Mouse (Mus musculus) central nervous system, embryonic 18 days (tissue): ENCODE measurements around the gene Gm11273. TPM values are rescaled to one million over a fixed set of nuclear protein-coding genes. Genes with fewer than 3 reads are reported as not detected.

Experiments
- polyA plus RNA-seq: library from polyadenylated mRNA; depleted of rRNA; stranded (reverse); fragments of >200 nt; gene quantifications from 2 replicates; pipeline ENCODE4 v1.2.3, GENCODE M21; 2012; rRNA removed

Gm11273 gene
- 3.5 and 11.8 TPM in 2 replicates for polyA plus RNA-seq

DNA sequence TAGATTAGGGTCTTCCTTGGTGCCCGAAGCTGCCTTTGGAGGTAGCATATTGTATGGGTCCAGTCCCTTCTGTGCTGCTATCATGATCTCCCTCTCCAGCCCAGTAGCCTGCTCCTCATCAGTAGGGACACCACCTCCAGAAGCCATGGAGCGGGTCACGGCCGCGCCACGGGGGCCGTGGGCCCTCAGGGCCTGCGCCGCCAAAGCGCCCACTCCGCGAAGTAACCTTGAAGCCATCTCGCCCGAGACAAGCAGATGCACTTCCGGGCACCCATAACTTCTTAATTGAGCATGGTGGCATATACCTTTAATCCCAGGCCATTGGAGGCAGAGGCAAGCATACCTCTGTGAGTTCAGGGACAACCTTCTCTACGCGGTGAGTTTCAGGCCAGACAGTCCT, at the start of gene Gm11273:
Gene Gm11273, minus strand, starts transcription at position 237 of the 400 bp plus-strand sequence.

DNA sequence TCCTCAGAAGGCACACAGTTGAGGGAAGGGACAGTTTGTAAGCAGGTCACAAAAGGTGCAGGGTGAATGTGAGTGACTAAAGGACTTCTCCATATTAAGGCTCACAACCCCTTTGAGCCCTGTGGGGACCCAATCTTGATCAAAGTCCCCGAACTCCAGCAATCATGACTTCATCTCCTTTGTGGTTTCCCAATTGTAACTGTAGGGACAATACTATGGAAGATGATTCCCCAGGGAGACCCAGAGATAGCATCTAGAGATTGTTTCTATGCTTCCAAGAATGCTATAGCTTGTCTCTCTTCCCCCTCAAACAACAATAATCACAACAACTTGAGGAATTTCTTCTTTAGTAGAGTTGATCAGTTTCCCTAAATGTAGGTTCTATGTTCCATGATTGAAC, 41.5 kb upstream of the Gm11273 start, which contains the start of gene Olfr1366:
Gene Olfr1366, minus strand, starts transcription at position 101 of the 400 bp plus-strand sequence.

DNA sequence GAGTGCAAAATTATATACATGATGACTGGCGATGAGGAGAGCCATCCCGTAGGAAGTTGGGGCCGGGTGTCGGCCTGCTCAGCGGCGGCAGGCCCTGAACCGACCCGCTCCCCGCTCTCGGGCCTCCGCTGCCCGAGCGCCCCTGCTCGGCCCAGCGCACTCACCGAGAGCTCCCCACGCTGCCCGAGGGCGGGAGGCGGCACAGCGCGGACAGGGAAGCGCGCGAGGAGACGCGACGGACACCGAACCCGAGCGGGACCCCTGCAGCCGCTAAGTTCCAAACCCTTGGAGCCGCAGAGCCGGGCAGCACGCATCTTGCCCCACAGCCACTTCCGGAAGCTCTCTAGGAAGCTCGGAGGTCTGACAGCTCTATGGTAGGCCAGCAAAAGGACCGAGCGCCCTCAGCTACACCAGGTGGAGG, 29.6 kb upstream of the Gm11273 start, which contains the start of gene Zkscan8:
Gene Zkscan8, minus strand, starts transcription at position 340 of the 421 bp plus-strand sequence.

GRCm38 (mm10) chr13:21495080-21495479, 6.1 kb downstream of the Gm11273 start, which contains the start of gene AK157302:
TSS of gene AK157302 (plus strand) at chr13:21495223.

GRCm38 (mm10) chr13:21478759-21479670, 22.2 kb downstream of the Gm11273 start, which contains the start of the genes Zkscan4 and Gm10065:
TSS of gene Zkscan4 (plus strand) at chr13:21478907.
TSS of gene Gm10065 (minus strand) at chr13:21479441.

DNA sequence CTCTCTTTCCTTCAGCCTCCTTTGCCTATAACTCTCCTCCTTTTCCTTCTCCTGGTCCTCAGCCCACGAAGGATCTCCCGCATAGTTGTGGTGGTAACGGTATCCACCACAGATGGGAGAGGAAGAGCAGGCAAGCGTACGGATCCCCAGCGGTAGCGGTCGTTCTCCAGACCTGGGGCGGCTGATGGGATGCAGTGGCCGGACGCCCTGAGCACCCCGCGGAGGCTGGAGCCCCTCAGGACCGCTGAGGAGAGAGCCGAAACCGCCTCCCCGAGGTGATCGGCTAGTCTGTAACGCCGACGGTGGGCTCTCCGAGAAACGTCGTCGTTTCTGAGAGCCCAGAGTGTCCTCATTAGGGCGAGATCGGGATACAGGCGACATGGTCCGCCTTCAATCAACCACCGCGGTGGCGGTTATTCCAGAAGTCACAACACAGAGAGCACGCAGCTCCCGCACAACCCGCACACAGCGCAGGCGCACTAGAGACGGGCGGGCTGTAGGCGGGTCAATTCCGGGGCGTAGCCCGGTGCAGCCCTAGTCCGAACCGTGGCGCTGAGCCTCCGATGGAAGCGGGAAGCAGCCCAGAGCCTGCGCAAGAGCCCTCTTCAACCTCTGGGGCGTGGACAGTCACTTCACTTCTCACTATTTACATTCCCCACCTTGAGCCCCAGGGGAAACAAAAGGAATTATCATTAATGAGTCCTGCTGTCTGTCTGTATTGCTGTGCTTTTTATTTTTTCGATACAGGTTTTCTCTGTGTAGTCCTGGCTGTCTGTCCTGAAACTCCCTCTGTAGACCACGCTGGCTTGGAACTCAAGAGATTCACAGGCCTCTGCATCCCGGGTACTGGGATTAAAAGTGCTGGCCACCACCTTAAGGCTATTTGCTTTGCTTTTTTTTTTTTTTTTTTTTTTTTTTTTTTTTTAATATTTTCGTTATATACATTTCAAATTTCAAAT, 32.9 kb downstream of the Gm11273 start, which contains the start of gene Nkapl:
Gene Nkapl, minus strand, starts transcription at position 449 of the 959 bp plus-strand sequence.

GRCm38 (mm10) chr13:21453449-21453848, 47.8 kb downstream of the Gm11273 start, which contains the start of gene Zscan26:
TSS of gene Zscan26 (minus strand) at chr13:21453730.

Other genes with a start within 250 kb of the Gm11273 start
- 0.05 and 0.06 TPM in 2 replicates for gene Gpx5, start 208.7 kb downstream of the Gm11273 start, polyA plus RNA-seq
- 0.27 and 0.28 TPM in 2 replicates for gene Gpx6, start 189.3 kb downstream of the Gm11273 start, polyA plus RNA-seq
- not detected in 2 replicates for gene Olfr1367, start 154.5 kb downstream of the Gm11273 start, polyA plus RNA-seq
- gene Zscan12, start 138.6 kb downstream of the Gm11273 start, polyA plus RNA-seq = 9.0 TPM in 2 replicates
- gene Zkscan3, start 98.7 kb downstream of the Gm11273 start, polyA plus RNA-seq = 66.5 and 71.3 TPM in 2 replicates
- gene Pgbd1, start 60.4 kb downstream of the Gm11273 start, polyA plus RNA-seq = 3.7 and 4.3 TPM in 2 replicates
- gene Zscan26, start 47.7 kb downstream of the Gm11273 start, polyA plus RNA-seq = 39.3 and 43.0 TPM in 2 replicates
- gene Nkapl, start 32.9 kb downstream of the Gm11273 start, polyA plus RNA-seq = 0.78 and 0.91 TPM in 2 replicates
- 6.5 and 7.1 TPM in 2 replicates for gene Zkscan4, start 22.5 kb downstream of the Gm11273 start, polyA plus RNA-seq
- gene Gm10065, start 22.0 kb downstream of the Gm11273 start, polyA plus RNA-seq = not detected in 2 replicates
- gene AK157302, start 6.2 kb downstream of the Gm11273 start, polyA plus RNA-seq = 0.43 and 0.57 TPM in 2 replicates
- gene Zkscan8, start 29.7 kb upstream of the Gm11273 start, polyA plus RNA-seq = 7.2 and 7.3 TPM in 2 replicates
- gene Olfr1366, start 41.4 kb upstream of the Gm11273 start, polyA plus RNA-seq = not detected in 2 replicates
- not detected in 2 replicates for gene Olfr1535, start 58.5 kb upstream of the Gm11273 start, polyA plus RNA-seq
- not detected in 2 replicates for gene Olfr1364, start 80.3 kb upstream of the Gm11273 start, polyA plus RNA-seq
- gene Olfr1362, start 112.6 kb upstream of the Gm11273 start, polyA plus RNA-seq = not detected in 2 replicates
- not detected in 2 replicates for gene Olfr11, start 141.1 kb upstream of the Gm11273 start, polyA plus RNA-seq
- gene Olfr1361, start 162.0 kb upstream of the Gm11273 start, polyA plus RNA-seq = not detected in 2 replicates
- not detected in 2 replicates for gene Olfr1360, start 176.0 kb upstream of the Gm11273 start, polyA plus RNA-seq
- not detected in 2 replicates for gene Olfr1359, start 196.7 kb upstream of the Gm11273 start, polyA plus RNA-seq
- 1.0 and 1.4 TPM in 2 replicates for gene Hist1h2bl, start 214.7 kb upstream of the Gm11273 start, polyA plus RNA-seq
- gene Hist1h2ai, start 215.0 kb upstream of the Gm11273 start, polyA plus RNA-seq = 3.4 and 7.2 TPM in 2 replicates
- 7.7 and 8.9 TPM in 2 replicates for gene Hist1h3h, start 216.2 kb upstream of the Gm11273 start, polyA plus RNA-seq
- gene Hist1h2bm, start 220.6 kb upstream of the Gm11273 start, polyA plus RNA-seq = 2.3 and 3.4 TPM in 2 replicates
- gene Hist1h4j, start 233.6 kb upstream of the Gm11273 start, polyA plus RNA-seq = 4.5 TPM in 2 replicates
- 5.4 and 10.0 TPM in 2 replicates for gene Hist1h4k, start 249.1 kb upstream of the Gm11273 start, polyA plus RNA-seq